Mouse (Mus musculus) heart, adult 9 months (tissue): ENCODE measurements at regions not wholly inside any gene's neighbourhood (a gene's known extent, or its start where the extent isn't known, plus 50 kb on each side); places are given as distances from the start of the nearest gene placed in this dataset.
"Not testable (repeated sequence)": the region's sequence is repeated elsewhere in the genome, so short reads cannot be mapped to it uniquely, and the experiment has no call there.

Experiments used
- DNase-seq, 2 experiments: peaks; one replicate each; pipeline ENCODE4 v3.0.0; 2022; ENCODE audit warnings: low spot score in 2 of 2

- peak; percentile 8 to 22 for DNase-seq
These were observed 161.5 kb downstream of the Hpcal1 start for GRCm38 (mm10) chr12:17852138-17852537.

- DNase-seq = not testable (repeated sequence)
These were observed 181.8 kb downstream of the Hpcal1 start for GRCm38 (mm10) chr12:17872491-17872890.

- peak; percentile 92 to 94 for DNase-seq
These were observed 190.9 kb downstream of the Hpcal1 start for GRCm38 (mm10) chr12:17881371-17882116.

- DNase-seq = not testable (repeated sequence)
These were observed 191.8 kb downstream of the Hpcal1 start for GRCm38 (mm10) chr12:17882117-17883116.

- DNase-seq = not testable (repeated sequence)
These were observed 201.1 kb downstream of the Hpcal1 start for GRCm38 (mm10) chr12:17891663-17892310.

GRCm38 (mm10) chr12:17913058-17913457 is 222.4 kb downstream of the Hpcal1 start:
- DNase-seq = not testable (repeated sequence)
